Mouse (Mus musculus): ENCODE measurements around the gene Ccdc15.

Ccdc15 gene

DNA sequence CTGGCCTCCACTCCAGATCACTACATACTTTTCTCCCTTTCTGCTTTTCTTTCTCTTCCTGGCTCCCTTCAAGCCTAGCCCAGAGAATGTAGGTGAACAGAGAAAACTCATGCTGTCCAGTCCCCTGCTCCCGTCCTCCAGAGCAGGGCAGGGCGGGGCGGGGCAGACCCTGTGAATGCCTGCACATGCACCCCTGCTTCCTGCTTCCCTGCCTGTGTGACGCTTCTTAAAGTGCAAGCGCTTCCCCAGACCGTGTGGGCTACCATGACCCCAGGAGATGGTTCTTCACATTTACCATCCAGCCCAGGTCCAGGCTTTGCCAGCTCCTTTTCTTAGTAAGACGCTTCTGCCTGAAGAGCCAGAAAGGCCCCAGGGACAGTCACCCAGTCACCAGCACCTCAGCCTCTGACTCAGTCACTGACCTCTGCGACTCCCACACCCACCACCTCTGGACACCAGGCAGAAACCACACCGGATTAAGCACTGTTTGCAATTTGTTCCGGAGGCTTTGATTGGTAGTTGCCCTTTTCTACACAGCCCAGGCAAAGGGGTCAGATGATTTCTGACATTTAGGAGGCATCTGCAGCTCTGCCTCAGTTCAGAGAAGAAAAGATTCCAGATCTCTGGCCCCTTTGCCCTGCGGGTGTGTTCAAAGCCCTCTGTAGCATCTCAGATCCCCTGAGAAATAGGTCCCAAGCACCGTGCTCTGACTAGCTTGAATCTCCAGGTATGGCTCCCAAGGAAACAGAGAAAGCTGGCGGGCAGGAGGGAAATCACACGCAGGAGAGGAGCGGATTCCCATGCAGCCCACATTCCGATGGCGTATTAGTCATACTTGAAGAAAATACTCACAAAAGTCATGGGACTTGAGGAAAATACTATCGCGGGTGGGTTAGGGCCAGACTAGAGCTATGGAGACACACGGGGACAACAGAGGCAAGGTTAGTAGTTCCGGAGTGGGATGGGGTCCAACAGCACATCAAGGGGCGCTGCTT, 115.7 kb downstream of the Ccdc15 start:
- no peak for DNase-seq (ENCODE audit: low spot score in 2 of 2)

DNA sequence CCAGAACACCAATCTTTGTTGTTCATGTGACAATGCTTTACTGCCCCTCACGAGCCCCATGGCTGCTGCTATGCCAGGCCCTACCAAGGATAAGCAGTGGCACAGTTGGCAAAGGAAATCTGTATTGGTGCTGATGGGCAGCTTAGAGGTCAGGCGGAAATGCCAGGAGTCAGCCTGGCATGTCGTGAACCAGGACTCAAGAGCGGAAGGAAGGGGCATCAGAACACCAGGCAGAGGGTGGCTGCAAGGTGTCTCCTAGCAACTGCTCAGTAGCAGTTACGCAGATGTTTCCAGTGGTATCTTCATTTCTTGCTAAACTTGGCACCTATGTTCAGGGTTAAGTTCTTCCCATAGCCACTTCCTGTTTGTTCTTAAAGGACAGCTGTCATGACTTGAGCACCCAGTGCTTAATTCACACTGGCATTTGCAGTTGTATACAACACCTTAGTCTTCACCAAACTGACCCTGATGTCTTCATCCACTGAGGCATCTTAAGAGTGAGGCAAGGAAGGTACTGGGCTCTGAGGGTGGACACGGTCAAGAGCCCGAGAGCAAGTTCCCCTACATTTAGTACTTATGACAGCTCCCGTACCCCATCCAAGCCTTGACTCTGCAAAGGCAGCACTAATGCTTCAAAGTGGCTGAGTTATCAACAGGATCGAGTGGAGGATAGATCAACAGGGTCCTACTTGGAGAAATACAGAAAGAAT, 117.6 kb downstream of the Ccdc15 start:
- no peak for DNase-seq (ENCODE audit: low spot score in 2 of 2)

DNA sequence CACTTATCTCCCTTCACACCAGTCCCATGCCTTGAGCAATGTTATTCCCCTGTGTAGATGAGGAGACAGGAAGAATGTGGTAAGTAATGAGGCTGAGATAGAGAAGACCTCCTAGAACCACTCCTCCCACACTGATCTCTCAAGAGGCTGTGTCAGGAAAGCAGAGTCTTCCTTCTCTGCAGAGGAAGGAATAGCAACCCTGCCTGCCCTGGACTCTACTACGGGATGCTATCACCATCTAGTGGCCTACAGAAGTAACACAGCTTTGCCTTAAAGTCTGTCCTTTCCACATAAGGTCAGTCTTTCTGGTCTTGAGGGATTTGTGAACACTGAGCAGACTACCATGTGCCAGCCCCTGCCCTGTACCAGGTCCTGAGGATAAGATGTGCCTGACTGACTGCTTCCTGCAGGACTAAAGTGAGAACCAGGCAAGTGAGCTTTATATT, 118.3 kb downstream of the Ccdc15 start:
- DNase-seq (ENCODE audit: low spot score in 2 of 2) = peak; percentile 39 to 58
